In genomic region chr19:5834260-5834925, GRCm38 (mm10) we compare ENCODE assay signal across 10 mouse cellular contexts. TPM values are rescaled to one million over a fixed set of nuclear protein-coding genes. Genes with fewer than 3 reads are reported as not detected.
DNase-seq lines count a peak whose midpoint lies in the region; ATAC-seq and TF ChIP-seq lines count a peak whose summit lies in the region.
"Had no signal": no experiment of that assay in that cellular context is flagged by ENCODE, and none has a peak within 500 bp of the region (broad histone marks: within the 10 kb centered on the region; RNA-seq: fewer than 3 reads in every experiment).

No protein-coding gene starts in this region.

- H3K27ac ChIP-seq in liver, embryonic 11.5 days (ENCODE audit: low read depth, low read length) = peak overlapping the region; percentile 38; the same call in 1 of the 2 replicates
- H3K27ac ChIP-seq in cerebellum, adult 2 months (ENCODE audit: insufficient read depth, low read length) = no peak overlapping the region
- H3K27ac ChIP-seq: forebrain, embryonic 10.5 days had no signal

- 0 out of 2 replicates have a peak, but pooled peaks cover 2% of the 10 kb centered on the region for H3K36me3 ChIP-seq in liver, embryonic 11.5 days (ENCODE audit: control insufficient read depth, insufficient read depth, low read length)
- H3K36me3 ChIP-seq: forebrain, embryonic 10.5 days had no signal

- DNase-seq in kidney, adult 18-20 months = peak; percentile 61
- DNase-seq in kidney, postnatal 14 days = no peak
- DNase-seq in NIH3T3 (ENCODE audit: low read depth) = peak; percentile 55
- peak; percentile 49 for DNase-seq in adrenal gland, postnatal 14 days
- DNase-seq in liver, embryonic 11.5 days (ENCODE audit: low spot score) = no peak
- no peak for DNase-seq in neural tube, embryonic 10.5 days (ENCODE audit: extremely low spot score, low spot score)
- DNase-seq in cerebellum, adult 2 months = no peak
- DNase-seq in heart, adult 8-10 months (ENCODE audit: low spot score) = no peak
- DNase-seq: gastrocnemius, postnatal 25 days had no signal

- H3K9ac ChIP-seq in liver, embryonic 11.5 days (ENCODE audit: low read depth, low read length) = no peak overlapping the region

- H3K4me3 ChIP-seq in liver, embryonic 11.5 days (ENCODE audit: low read depth, low read length) = no peak overlapping the region
- H3K4me3 ChIP-seq in cerebellum, adult 2 months (replicated peaks; ENCODE audit: insufficient read depth, low read depth, low read length) = no peak overlapping the region
- H3K4me3 ChIP-seq: forebrain, embryonic 10.5 days had no signal

- no peaks in the 10 kb centered on the region for H3K27me3 ChIP-seq in liver, embryonic 11.5 days (replicated peaks; ENCODE audit: control insufficient read depth, insufficient read depth, low read length)
- no peaks in the 10 kb centered on the region for H3K27me3 ChIP-seq in cerebellum, adult 2 months (ENCODE audit: control insufficient read depth, insufficient read depth, low read length)

- no peak for TF ChIP-seq POLR2A in cerebellum, adult 2 months (IDR thresholded peaks at IDR 0.05; ENCODE audit: borderline replicate concordance, insufficient read depth, low read length)

- ATAC-seq in liver, embryonic 11.5 days (replicated peaks; ENCODE audit: low FRiP score) = no peak

- TF ChIP-seq CTCF in cerebellum, adult 2 months (IDR thresholded peaks at IDR 0.05; ENCODE audit: borderline replicate concordance, insufficient read depth, low read depth, low read length) = no peak

- H3K9me3 ChIP-seq in liver, embryonic 11.5 days (ENCODE audit: control insufficient read depth, low read length) = no peaks in the 10 kb centered on the region
- H3K9me3 ChIP-seq: forebrain, embryonic 10.5 days had no signal

- 87% methylated on average over 12 of the region's 12 CpGs for WGBS in liver, embryonic 11.5 days
- WGBS in cerebellum, adult 2 months = 84% methylated on average over 12 of the region's 12 CpGs

- peaks cover 7% of the 10 kb centered on the region for H3K4me1 ChIP-seq in liver, embryonic 11.5 days (replicated peaks; ENCODE audit: control insufficient read depth, insufficient read depth, low read length)
- H3K4me1 ChIP-seq in cerebellum, adult 2 months (ENCODE audit: control insufficient read depth, insufficient read depth, low read length) = peaks cover 4% of the 10 kb centered on the region; the same call in 1 of the 2 replicates

- no peak overlapping the region for H3K4me2 ChIP-seq in liver, embryonic 11.5 days

RNA-seq across cellular contexts. Expression of gene Frmd8, which starts 40.7 kb away (rescaled TPM):
- 26.0 and 34.5 TPM in 2 replicates for total RNA-seq in adrenal gland, postnatal 14 days (2021)
- 26.8 and 27.9 TPM in 2 replicates for polyA plus RNA-seq in liver, embryonic 11.5 days (2014; fragmentation: Nextera tagmentation; extraction: Ambion mirVana)
- polyA plus RNA-seq in cerebellum, adult 2 months (2012; rRNA removed) = 23.4 and 28.3 TPM in 2 replicates
- total RNA-seq in heart, adult 8-10 months (2022) = 1 to 10 TPM; 7.1 to 8.1 (median 7.5) TPM

RNA-seq across cellular contexts. Expression of gene Slc25a45, which starts 43.2 kb away (rescaled TPM):
- total RNA-seq in adrenal gland, postnatal 14 days (2021) = 14.7 and 16.5 TPM in 2 replicates
- polyA plus RNA-seq in liver, embryonic 11.5 days (2014; fragmentation: Nextera tagmentation; extraction: Ambion mirVana) = 7.5 and 8.2 TPM in 2 replicates
- polyA plus RNA-seq in cerebellum, adult 2 months (2012; rRNA removed) = 4.3 and 5.0 TPM in 2 replicates
- 1 to 10 TPM; 2.4 to 3.8 (median 2.8) TPM for total RNA-seq in heart, adult 8-10 months (2022)

RNA-seq across cellular contexts. Expression of gene Tigd3, which starts 59.6 kb away (rescaled TPM):
- total RNA-seq in adrenal gland, postnatal 14 days (2021) = 1.4 and 1.7 TPM in 2 replicates
- 3.9 and 4.2 TPM in 2 replicates for polyA plus RNA-seq in liver, embryonic 11.5 days (2014; fragmentation: Nextera tagmentation; extraction: Ambion mirVana)
- polyA plus RNA-seq in cerebellum, adult 2 months (2012; rRNA removed) = 5.1 and 5.6 TPM in 2 replicates
- under 1 TPM; 0.23 to 0.50 (median 0.34) TPM for total RNA-seq in heart, adult 8-10 months (2022)

Comparison
In these comparisons a context has a peak if more than half of its experiments do, and no peak if none do; other contexts are left out.
1. DNase-seq: peak in kidney, adult 18-20 months (single experiment), NIH3T3 (single experiment) and adrenal gland, postnatal 14 days (single experiment); none in kidney, postnatal 14 days (single experiment), liver, embryonic 11.5 days (single experiment), neural tube, embryonic 10.5 days (single experiment), cerebellum, adult 2 months (0 of 2) and heart, adult 8-10 months (single experiment).